Mouse (Mus musculus): ENCODE data around the gene Lipe. TPM values are rescaled to one million over a fixed set of nuclear protein-coding genes. Genes with fewer than 3 reads are reported as not detected.

Gene Lipe
- polyA plus RNA-seq, 1 experiment from 2014 or later, result 9.1 TPM

GRCm38 (mm10) chr7:25383891-25384290 lies 14.6 kb downstream of the Lipe start:
- Histone ChIP-seq H3K27ac (ENCODE audit: low read length) (no peak overlapping the region), H3K36me3 (ENCODE audit: control insufficient read depth, insufficient read depth, low read length) (peaks cover 7% of the 10 kb centered on the region), H3K4me1 (ENCODE audit: control insufficient read depth, insufficient read depth, low read length) (peaks cover 25% of the 10 kb centered on the region), H3K9ac (ENCODE audit: low read depth, low read length) (no peak overlapping the region), H3K4me3 (ENCODE audit: low read length) (no peak overlapping the region), H3K27me3 (replicated peaks; ENCODE audit: control insufficient read depth, insufficient read depth, low read length) (no peaks in the 10 kb centered on the region), H3K9me3 (ENCODE audit: control insufficient read depth, low read length) (no peaks in the 10 kb centered on the region), H3K4me2 (ENCODE audit: low read depth, low read length) (no peak overlapping the region)
- no peak for ATAC-seq
- 88% methylated on average over 4 of the region's 4 CpGs for WGBS

- no peak overlapping the region for H3K4me3 ChIP-seq (ENCODE audit: low read length)
- H3K4me1 ChIP-seq (ENCODE audit: control insufficient read depth, insufficient read depth, low read length), result peaks cover 26% of the 10 kb centered on the region
- H3K9me3 ChIP-seq (ENCODE audit: control insufficient read depth, low read length), result no peaks in the 10 kb centered on the region
- no peaks in the 10 kb centered on the region for H3K27me3 ChIP-seq (replicated peaks; ENCODE audit: control insufficient read depth, insufficient read depth, low read length)
- no peak for ATAC-seq
- no peak overlapping the region for H3K27ac ChIP-seq (ENCODE audit: low read length)
- peaks cover 7% of the 10 kb centered on the region for H3K36me3 ChIP-seq (ENCODE audit: control insufficient read depth, insufficient read depth, low read length)
- no peak overlapping the region for H3K9ac ChIP-seq (ENCODE audit: low read depth, low read length)
- H3K4me2 ChIP-seq (ENCODE audit: low read depth, low read length), result no peak overlapping the region
- WGBS, result 88% methylated on average over 7 of the region's 7 CpGs
Observed at GRCm38 (mm10) chr7:25383385-25383784, 15.1 kb downstream of the Lipe start.

GRCm38 (mm10) chr7:25382541-25382940 lies 16.0 kb downstream of the Lipe start:
- no peaks in the 10 kb centered on the region for H3K27me3 ChIP-seq (replicated peaks; ENCODE audit: control insufficient read depth, insufficient read depth, low read length)
- no peaks in the 10 kb centered on the region for H3K9me3 ChIP-seq (ENCODE audit: control insufficient read depth, low read length)
- no peak overlapping the region for H3K9ac ChIP-seq (ENCODE audit: low read depth, low read length)
- H3K4me2 ChIP-seq (ENCODE audit: low read depth, low read length), result no peak overlapping the region
- H3K4me3 ChIP-seq (ENCODE audit: low read length), result no peak overlapping the region
- ATAC-seq, result no peak
- peaks cover 7% of the 10 kb centered on the region for H3K36me3 ChIP-seq (ENCODE audit: control insufficient read depth, insufficient read depth, low read length)
- no peak overlapping the region for H3K27ac ChIP-seq (ENCODE audit: low read length)
- peaks cover 26% of the 10 kb centered on the region for H3K4me1 ChIP-seq (ENCODE audit: control insufficient read depth, insufficient read depth, low read length)

GRCm38 (mm10) chr7:25381284-25381680 lies 17.2 kb downstream of the Lipe start:
- H3K4me1 ChIP-seq (ENCODE audit: control insufficient read depth, insufficient read depth, low read length), result peaks cover 27% of the 10 kb centered on the region
- 62% methylated on average over 3 of the region's 3 CpGs for WGBS
- H3K36me3 ChIP-seq (ENCODE audit: control insufficient read depth, insufficient read depth, low read length), result peaks cover 7% of the 10 kb centered on the region
- no peak overlapping the region for H3K4me2 ChIP-seq (ENCODE audit: low read depth, low read length)
- no peaks in the 10 kb centered on the region for H3K9me3 ChIP-seq (ENCODE audit: control insufficient read depth, low read length)
- H3K27me3 ChIP-seq (replicated peaks; ENCODE audit: control insufficient read depth, insufficient read depth, low read length), result no peaks in the 10 kb centered on the region
- no peak overlapping the region for H3K4me3 ChIP-seq (ENCODE audit: low read length)
- H3K27ac ChIP-seq (ENCODE audit: low read length), result no peak overlapping the region
- ATAC-seq, result no peak
- no peak overlapping the region for H3K9ac ChIP-seq (ENCODE audit: low read depth, low read length)

GRCm38 (mm10) chr7:25380392-25381283 lies 17.9 kb downstream of the Lipe start:
- Histone ChIP-seq H3K27ac (ENCODE audit: low read length) (no peak overlapping the region), H3K4me2 (ENCODE audit: low read depth, low read length) (peak overlapping the region; percentile 77), H3K9me3 (ENCODE audit: control insufficient read depth, low read length) (no peaks in the 10 kb centered on the region), H3K36me3 (ENCODE audit: control insufficient read depth, insufficient read depth, low read length) (peaks cover 7% of the 10 kb centered on the region), H3K4me1 (ENCODE audit: control insufficient read depth, insufficient read depth, low read length) (peaks cover 20% of the 10 kb centered on the region), H3K27me3 (replicated peaks; ENCODE audit: control insufficient read depth, insufficient read depth, low read length) (no peaks in the 10 kb centered on the region), H3K4me3 (ENCODE audit: low read length) (no peak overlapping the region), H3K9ac (ENCODE audit: low read depth, low read length) (peak overlapping the region; percentile 67)
- no peak for ATAC-seq
- WGBS, result 66% methylated on average over 18 of the region's 18 CpGs

GRCm38 (mm10) chr7:25379551-25380351 lies 18.8 kb downstream of the Lipe start:
- H3K4me3 ChIP-seq (ENCODE audit: low read length), result peak overlapping the region; percentile 44
- peak overlapping the region; percentile 59 for H3K27ac ChIP-seq (ENCODE audit: low read length)
- peaks cover 4% of the 10 kb centered on the region for H3K36me3 ChIP-seq (ENCODE audit: control insufficient read depth, insufficient read depth, low read length)
- H3K9ac ChIP-seq (ENCODE audit: low read depth, low read length), result peak overlapping the region; percentile 67
- peak; percentile 63 for ATAC-seq
- H3K4me2 ChIP-seq (ENCODE audit: low read depth, low read length), result peak overlapping the region; percentile 77
- WGBS, result 4% methylated on average over 41 of the region's 42 CpGs
- H3K9me3 ChIP-seq (ENCODE audit: control insufficient read depth, low read length), result no peaks in the 10 kb centered on the region
- peaks cover 19% of the 10 kb centered on the region for H3K4me1 ChIP-seq (ENCODE audit: control insufficient read depth, insufficient read depth, low read length)
- no peaks in the 10 kb centered on the region for H3K27me3 ChIP-seq (replicated peaks; ENCODE audit: control insufficient read depth, insufficient read depth, low read length)

GRCm38 (mm10) chr7:25378181-25379100 lies 20.1 kb downstream of the Lipe start:
- Histone ChIP-seq H3K27me3 (replicated peaks; ENCODE audit: control insufficient read depth, insufficient read depth, low read length) (no peaks in the 10 kb centered on the region), H3K4me3 (ENCODE audit: low read length) (no peak overlapping the region), H3K4me1 (ENCODE audit: control insufficient read depth, insufficient read depth, low read length) (peaks cover 19% of the 10 kb centered on the region), H3K36me3 (ENCODE audit: control insufficient read depth, insufficient read depth, low read length) (no peaks in the 10 kb centered on the region; the same call in 1 of the 2 replicates), H3K9ac (ENCODE audit: low read depth, low read length) (no peak overlapping the region), H3K4me2 (ENCODE audit: low read depth, low read length) (no peak overlapping the region), H3K9me3 (ENCODE audit: control insufficient read depth, low read length) (no peaks in the 10 kb centered on the region), H3K27ac (ENCODE audit: low read length) (no peak overlapping the region)
- WGBS, result 80% methylated on average over 13 of the region's 13 CpGs
- ATAC-seq, result no peak

GRCm38 (mm10) chr7:25377100-25377700 lies 21.3 kb downstream of the Lipe start:
- no peak for ATAC-seq
- no peaks in the 10 kb centered on the region for H3K9me3 ChIP-seq (ENCODE audit: control insufficient read depth, low read length)
- peak overlapping the region; percentile 59 for H3K4me2 ChIP-seq (ENCODE audit: low read depth, low read length)
- H3K27me3 ChIP-seq (replicated peaks; ENCODE audit: control insufficient read depth, insufficient read depth, low read length), result no peaks in the 10 kb centered on the region
- no peak overlapping the region for H3K27ac ChIP-seq (ENCODE audit: low read length)
- peaks cover 19% of the 10 kb centered on the region for H3K4me1 ChIP-seq (ENCODE audit: control insufficient read depth, insufficient read depth, low read length)
- H3K9ac ChIP-seq (ENCODE audit: low read depth, low read length), result no peak overlapping the region
- peak overlapping the region; percentile 41; the same call in 1 of the 2 replicates for H3K4me3 ChIP-seq (ENCODE audit: low read length)
- H3K36me3 ChIP-seq (ENCODE audit: control insufficient read depth, insufficient read depth, low read length), result no peaks in the 10 kb centered on the region
- 47% methylated on average over 8 of the region's 8 CpGs for WGBS
